Mouse (Mus musculus) cortical plate, adult 2 months (tissue): ENCODE measurements around the gene Tigd2.

Experiments
- CTCF ChIP-seq: fragments of 200-500 bp; IDR thresholded peaks from 2 replicates; pipeline ENCODE4 v1.5.1; 2011; ENCODE audit warnings: mild to moderate bottlenecking, control low read depth, low read length; ENCODE audit not compliant: insufficient read depth; ENCODE audit errors: extremely low read depth
- POLR2A ChIP-seq: fragments of 200-500 bp; IDR thresholded peaks from 2 replicates; pipeline ENCODE4 v1.6.1; 2011; ENCODE audit warnings: mild to moderate bottlenecking, low read length, control low read depth; ENCODE audit not compliant: insufficient read depth; ENCODE audit errors: extremely low read depth

DNA sequence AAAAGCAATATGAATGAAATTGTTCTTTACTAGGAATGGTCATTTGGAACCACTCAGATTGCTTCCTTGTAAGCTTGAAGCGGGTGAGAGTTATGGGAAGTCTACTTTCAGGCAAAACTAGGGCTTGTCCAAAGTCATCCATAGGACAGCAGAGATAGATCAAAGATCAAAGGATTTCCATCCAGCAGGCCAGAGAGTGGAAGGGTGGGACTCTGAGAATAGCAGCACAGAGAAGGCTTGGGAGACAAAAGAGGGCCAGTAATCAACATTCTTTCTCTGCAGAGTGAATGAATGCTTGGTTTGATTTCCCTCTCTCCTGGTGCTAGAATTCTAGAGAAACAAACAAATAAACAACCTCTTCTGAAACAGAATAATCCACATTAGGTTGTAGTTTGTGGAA, 1.1 kb upstream of the Tigd2 start:
- no peak for TF ChIP-seq CTCF
- TF ChIP-seq POLR2A: no peak
